Mouse (Mus musculus): ENCODE results near the gene Nrip2. TPM values are rescaled to one million over a fixed set of nuclear protein-coding genes. Genes with fewer than 3 reads are reported as not detected.

Nrip2 gene
- polyA plus RNA-seq, 1 experiment from 2014 or later, result 0.42 TPM

GRCm38 (mm10) chr6:128385026-128385425 is 14.1 kb upstream of the Nrip2 start:
- DNase-seq (no peak), ATAC-seq (no peak)
- H3K4me3 ChIP-seq (ENCODE audit: low read depth, low read length), result no peak overlapping the region
- 69% methylated on average over 1 of the region's 1 CpGs for WGBS (ENCODE audit: insufficient replicate concordance)
- no peak overlapping the region for H3K9ac ChIP-seq (replicated peaks)
- no peaks in the 10 kb centered on the region for H3K9me3 ChIP-seq (ENCODE audit: low read length)
- no peaks in the 10 kb centered on the region for H3K4me1 ChIP-seq (ENCODE audit: insufficient read depth)
- no peaks in the 10 kb centered on the region for H3K36me3 ChIP-seq (replicated peaks; ENCODE audit: insufficient read depth, low read length)
- no peak for TF ChIP-seq CTCF (IDR thresholded peaks at IDR 0.05; ENCODE audit: low read depth)
- TF ChIP-seq EP300 (IDR thresholded peaks at IDR 0.05; ENCODE audit: low read depth), result no peak
- H3K4me2 ChIP-seq (ENCODE audit: low read depth, low read length), result no peak overlapping the region
- no peak overlapping the region for H3K27ac ChIP-seq (ENCODE audit: low read depth)
- H3K27me3 ChIP-seq (ENCODE audit: insufficient read depth, low read length), result no peaks in the 10 kb centered on the region

- H3K4me3 ChIP-seq (ENCODE audit: low read depth, low read length), result no peak overlapping the region
- no peaks in the 10 kb centered on the region for H3K36me3 ChIP-seq (replicated peaks; ENCODE audit: insufficient read depth, low read length)
- no peaks in the 10 kb centered on the region for H3K9me3 ChIP-seq (ENCODE audit: low read length)
- H3K9ac ChIP-seq (replicated peaks), result no peak overlapping the region
- TF ChIP-seq EP300 (IDR thresholded peaks at IDR 0.05; ENCODE audit: low read depth) (no peak), CTCF (IDR thresholded peaks at IDR 0.05; ENCODE audit: low read depth) (no peak)
- ATAC-seq, result no peak
- no peak overlapping the region for H3K27ac ChIP-seq (ENCODE audit: low read depth)
- 74% methylated on average over 1 of the region's 1 CpGs for WGBS (ENCODE audit: insufficient replicate concordance)
- no peaks in the 10 kb centered on the region for H3K27me3 ChIP-seq (ENCODE audit: insufficient read depth, low read length)
- no peak for DNase-seq
- H3K4me2 ChIP-seq (ENCODE audit: low read depth, low read length), result no peak overlapping the region
- no peaks in the 10 kb centered on the region for H3K4me1 ChIP-seq (ENCODE audit: insufficient read depth)
These were observed 9.9 kb upstream of the Nrip2 start for GRCm38 (mm10) chr6:128389185-128389584.

GRCm38 (mm10) chr6:128390683-128391082 is 8.4 kb upstream of the Nrip2 start:
- no peak for TF ChIP-seq CTCF (IDR thresholded peaks at IDR 0.05; ENCODE audit: low read depth)
- no peak for TF ChIP-seq EP300 (IDR thresholded peaks at IDR 0.05; ENCODE audit: low read depth)
- Histone ChIP-seq H3K9ac (replicated peaks) (no peak overlapping the region), H3K36me3 (replicated peaks; ENCODE audit: insufficient read depth, low read length) (no peaks in the 10 kb centered on the region), H3K4me3 (ENCODE audit: low read depth, low read length) (no peak overlapping the region), H3K27ac (ENCODE audit: low read depth) (no peak overlapping the region), H3K4me1 (ENCODE audit: insufficient read depth) (no peaks in the 10 kb centered on the region), H3K27me3 (ENCODE audit: insufficient read depth, low read length) (no peaks in the 10 kb centered on the region), H3K4me2 (ENCODE audit: low read depth, low read length) (no peak overlapping the region), H3K9me3 (ENCODE audit: low read length) (no peaks in the 10 kb centered on the region)
- WGBS (ENCODE audit: insufficient replicate concordance), result 45% methylated on average over 1 of the region's 1 CpGs
- DNase-seq (no peak), ATAC-seq (no peak)

GRCm38 (mm10) chr6:128397574-128398261 is 1.4 kb upstream of the Nrip2 start:
- Histone ChIP-seq H3K9me3 (ENCODE audit: low read length) (no peaks in the 10 kb centered on the region), H3K9ac (replicated peaks) (no peak overlapping the region), H3K27ac (ENCODE audit: low read depth) (peak overlapping the region; percentile 51; the same call in 1 of the 2 replicates), H3K4me2 (ENCODE audit: low read depth, low read length) (no peak overlapping the region), H3K4me1 (ENCODE audit: insufficient read depth) (no peaks in the 10 kb centered on the region), H3K4me3 (ENCODE audit: low read depth, low read length) (no peak overlapping the region), H3K36me3 (replicated peaks; ENCODE audit: insufficient read depth, low read length) (no peaks in the 10 kb centered on the region), H3K27me3 (ENCODE audit: insufficient read depth, low read length) (no peaks in the 10 kb centered on the region)
- DNase-seq (peak; percentile 53), ATAC-seq (peak; percentile 88)
- 54% methylated on average over 7 of the region's 7 CpGs for WGBS (ENCODE audit: insufficient replicate concordance)
- no peak for TF ChIP-seq CTCF (IDR thresholded peaks at IDR 0.05; ENCODE audit: low read depth)
- no peak for TF ChIP-seq EP300 (IDR thresholded peaks at IDR 0.05; ENCODE audit: low read depth)

GRCm38 (mm10) chr6:128399421-128400185 is 507 bp downstream of the Nrip2 start:
- Histone ChIP-seq H3K4me3 (ENCODE audit: low read depth, low read length) (peak overlapping the region; percentile 5), H3K9ac (replicated peaks) (no peak overlapping the region), H3K4me2 (ENCODE audit: low read depth, low read length) (peak overlapping the region; percentile 51), H3K4me1 (ENCODE audit: insufficient read depth) (no peaks in the 10 kb centered on the region), H3K9me3 (ENCODE audit: low read length) (no peaks in the 10 kb centered on the region), H3K27me3 (ENCODE audit: insufficient read depth, low read length) (no peaks in the 10 kb centered on the region), H3K36me3 (replicated peaks; ENCODE audit: insufficient read depth, low read length) (no peaks in the 10 kb centered on the region), H3K27ac (ENCODE audit: low read depth) (no peak overlapping the region)
- WGBS (ENCODE audit: insufficient replicate concordance), result 47% methylated on average over 14 of the region's 21 CpGs
- ATAC-seq (0 out of 2 replicates have a peak, but pooled peaks have one; percentile 16), DNase-seq (peak; percentile 23)
- TF ChIP-seq EP300 (IDR thresholded peaks at IDR 0.05; ENCODE audit: low read depth) (no peak), CTCF (IDR thresholded peaks at IDR 0.05; ENCODE audit: low read depth) (no peak)

GRCm38 (mm10) chr6:128404708-128405107 is 5.6 kb downstream of the Nrip2 start:
- no peak for ATAC-seq
- no peaks in the 10 kb centered on the region for H3K36me3 ChIP-seq (replicated peaks; ENCODE audit: insufficient read depth, low read length)
- TF ChIP-seq CTCF (IDR thresholded peaks at IDR 0.05; ENCODE audit: low read depth) (no peak), EP300 (IDR thresholded peaks at IDR 0.05; ENCODE audit: low read depth) (no peak)
- 60% methylated on average over 5 of the region's 5 CpGs for WGBS (ENCODE audit: insufficient replicate concordance)
- H3K27ac ChIP-seq (ENCODE audit: low read depth), result no peak overlapping the region
- H3K4me3 ChIP-seq (ENCODE audit: low read depth, low read length), result no peak overlapping the region
- no peak overlapping the region for H3K9ac ChIP-seq (replicated peaks)
- no peaks in the 10 kb centered on the region for H3K4me1 ChIP-seq (ENCODE audit: insufficient read depth)
- DNase-seq, result no peak
- no peaks in the 10 kb centered on the region for H3K9me3 ChIP-seq (ENCODE audit: low read length)
- H3K27me3 ChIP-seq (ENCODE audit: insufficient read depth, low read length), result no peaks in the 10 kb centered on the region
- no peak overlapping the region for H3K4me2 ChIP-seq (ENCODE audit: low read depth, low read length)
